Mouse (Mus musculus) myocyte (in vitro differentiated cells): ENCODE measurements around the gene Krt27. TPM values are rescaled to one million over a fixed set of nuclear protein-coding genes. Genes with fewer than 3 reads are reported as not detected.

ENCODE experiments used
- H3K27me3 ChIP-seq: one replicate; pipeline ENCODE4 v1.6.1; 2011; ENCODE audit not compliant: control insufficient read depth, insufficient read depth, insufficient read length
- H3K36me3 ChIP-seq: one replicate; pipeline ENCODE4 v1.6.1; 2011; ENCODE audit not compliant: control insufficient read depth, insufficient read depth
- H3K4me2 ChIP-seq: one replicate; pipeline ENCODE4 v1.6.1; 2011; ENCODE audit warnings: low read depth, control low read depth
- H3K4me3 ChIP-seq: one replicate; pipeline ENCODE4 v1.5.1; 2011; ENCODE audit warnings: mild to moderate bottlenecking, control low read depth, moderate library complexity
- H3K79me2 ChIP-seq: one replicate; pipeline ENCODE4 v1.6.1; 2011; ENCODE audit not compliant: control insufficient read depth, insufficient read depth
- H3ac ChIP-seq: one replicate; pipeline ENCODE4 v1.6.1; 2011; ENCODE audit not compliant: control insufficient read depth, insufficient read length
- CEBPB ChIP-seq: IDR thresholded peaks from 2 replicates; pipeline ENCODE4 v1.6.1; 2011; ENCODE audit warnings: mild to moderate bottlenecking, moderate library complexity; ENCODE audit not compliant: poor library complexity, insufficient read depth, severe bottlenecking
- E2F4 ChIP-seq: IDR thresholded peaks from one replicate; pipeline ENCODE4 v1.6.1; 2011; ENCODE audit warnings: mild to moderate bottlenecking, control low read depth, moderate library complexity; ENCODE audit not compliant: insufficient read depth
- MAX ChIP-seq: IDR thresholded peaks from one replicate; pipeline ENCODE4 v1.6.1; 2011; ENCODE audit warnings: low read depth, mild to moderate bottlenecking, control low read depth
- MYOD1 ChIP-seq, 3 experiments: IDR thresholded peaks; one replicate each; pipeline ENCODE4 v1.6.1; 2011; ENCODE audit warnings: control low read depth in 2 of 3, low read depth in 2 of 3, mild to moderate bottlenecking in 2 of 3, moderate library complexity in 1 of 3; ENCODE audit not compliant: insufficient read length in 2 of 3, control insufficient read depth in 1 of 3
- MYOG ChIP-seq, 3 experiments: IDR thresholded peaks; one replicate each; pipeline ENCODE4 v1.6.1; 2011; ENCODE audit warnings: control low read depth in 2 of 3, low read depth in 2 of 3, mild to moderate bottlenecking in 2 of 3; ENCODE audit not compliant: insufficient read length in 2 of 3, control insufficient read depth in 1 of 3, insufficient read depth in 1 of 3
- POLR2A ChIP-seq: IDR thresholded peaks from one replicate; pipeline ENCODE4 v1.6.1; 2011; ENCODE audit warnings: low read depth, mild to moderate bottlenecking, control low read depth, moderate library complexity; ENCODE audit not compliant: insufficient read length
- POLR2AphosphoS2 ChIP-seq: IDR thresholded peaks from one replicate; pipeline ENCODE4 v1.6.1; 2011; ENCODE audit warnings: low read depth, control low read depth; ENCODE audit not compliant: insufficient read length
- REST ChIP-seq: IDR thresholded peaks from one replicate; pipeline ENCODE4 v1.6.1; 2011; ENCODE audit warnings: mild to moderate bottlenecking, control low read depth, moderate library complexity; ENCODE audit not compliant: insufficient read depth, insufficient read length
- SRF ChIP-seq: IDR thresholded peaks from one replicate; pipeline ENCODE4 v1.6.1; 2011; ENCODE audit warnings: low read depth; ENCODE audit not compliant: control insufficient read depth, insufficient read length
- TCF12 ChIP-seq: IDR thresholded peaks from one replicate; pipeline ENCODE4 v1.6.1; 2011; ENCODE audit warnings: mild to moderate bottlenecking, control low read depth; ENCODE audit not compliant: poor library complexity, insufficient read depth, severe bottlenecking
- TCF3 ChIP-seq: IDR thresholded peaks from one replicate; pipeline ENCODE4 v1.6.1; 2011; ENCODE audit warnings: low read depth, control low read depth; ENCODE audit not compliant: insufficient read length
- USF1 ChIP-seq: IDR thresholded peaks from one replicate; pipeline ENCODE4 v1.6.1; 2011; ENCODE audit warnings: low read depth, mild to moderate bottlenecking, control low read depth, moderate library complexity
- polyA plus RNA-seq: library from polyadenylated mRNA; unstranded; fragments of >200 nt; fragmentation: generic; extraction: Trizol; gene quantifications from one replicate; pipeline ENCODE4 v1.2.1, GENCODE M21; 2012; ENCODE audit warnings: missing spikeins

The Krt27 gene
- polyA plus RNA-seq: not detected

GRCm38 (mm10) chr11:99351004-99351403, at the start of gene Krt27:
Krt27 (minus strand) TSS chr11:99351104.
- H3K79me2 ChIP-seq: no peaks in the 10 kb centered on the region
- TF ChIP-seq MYOD1 (IDR thresholded peaks at IDR 0.05; ENCODE audit: control insufficient read depth in 1 of 3, insufficient read length in 2 of 3, low read depth in 2 of 3) (no peak), MYOG (IDR thresholded peaks at IDR 0.05; ENCODE audit: control insufficient read depth in 1 of 3, insufficient read depth in 1 of 3, insufficient read length in 2 of 3, low read depth in 2 of 3) (no peak), MAX (no peak), SRF (no peak), POLR2AphosphoS2 (no peak), REST (no peak), E2F4 (no peak), TCF3 (no peak), USF1 (no peak), POLR2A (no peak), TCF12 (no peak), CEBPB (no peak)

GRCm38 (mm10) chr11:99399956-99400549, 49.1 kb upstream of the Krt27 start:
- H3K4me3 ChIP-seq: no peak overlapping the region
- no peak for TF ChIP-seq MYOG (IDR thresholded peaks at IDR 0.05; ENCODE audit: control insufficient read depth in 1 of 3, insufficient read depth in 1 of 3, insufficient read length in 2 of 3, low read depth in 2 of 3)
- no peak for TF ChIP-seq POLR2A
- TF ChIP-seq TCF12: no peak
- TF ChIP-seq REST: no peak
- no peak for TF ChIP-seq SRF
- TF ChIP-seq MYOD1 (IDR thresholded peaks at IDR 0.05; ENCODE audit: control insufficient read depth in 1 of 3, insufficient read length in 2 of 3, low read depth in 2 of 3): no peak
- H3ac ChIP-seq: no peak overlapping the region
- no peaks in the 10 kb centered on the region for H3K79me2 ChIP-seq
- H3K27me3 ChIP-seq: peaks cover 60% of the 10 kb centered on the region
- no peak overlapping the region for H3K4me2 ChIP-seq
- H3K36me3 ChIP-seq: no peaks in the 10 kb centered on the region

More at GRCm38 (mm10) chr11:99351004-99351403, at the start of gene Krt27:
- H3K36me3 ChIP-seq: no peaks in the 10 kb centered on the region
- H3ac ChIP-seq: no peak within 1 kb of the TSS
- peaks cover 47% of the 10 kb centered on the region for H3K27me3 ChIP-seq
- no peak within 1 kb of the TSS for H3K4me2 ChIP-seq
- H3K4me3 ChIP-seq: no peak within 1 kb of the TSS

- TF ChIP-seq MYOG (IDR thresholded peaks at IDR 0.05; ENCODE audit: control insufficient read depth in 1 of 3, insufficient read depth in 1 of 3, insufficient read length in 2 of 3, low read depth in 2 of 3) (no peak), MAX (no peak), USF1 (no peak), REST (no peak), TCF12 (no peak), CEBPB (no peak), TCF3 (no peak), POLR2A (no peak), SRF (no peak), POLR2AphosphoS2 (no peak), E2F4 (no peak), MYOD1 (IDR thresholded peaks at IDR 0.05; ENCODE audit: control insufficient read depth in 1 of 3, insufficient read length in 2 of 3, low read depth in 2 of 3) (no peak)
- Histone ChIP-seq H3K4me3 (no peak overlapping the region), H3K79me2 (no peaks in the 10 kb centered on the region), H3K27me3 (peaks cover 60% of the 10 kb centered on the region), H3ac (no peak overlapping the region), H3K36me3 (no peaks in the 10 kb centered on the region), H3K4me2 (no peak overlapping the region)
Measured at GRCm38 (mm10) chr11:99398832-99399231, 47.9 kb upstream of the Krt27 start.

- no peak overlapping the region for H3K4me3 ChIP-seq
- peaks cover 55% of the 10 kb centered on the region for H3K27me3 ChIP-seq
- H3K79me2 ChIP-seq: no peaks in the 10 kb centered on the region
- TF ChIP-seq MYOG (IDR thresholded peaks at IDR 0.05; ENCODE audit: control insufficient read depth in 1 of 3, insufficient read depth in 1 of 3, insufficient read length in 2 of 3, low read depth in 2 of 3): no peak
- no peak for TF ChIP-seq REST
- no peak for TF ChIP-seq POLR2A
- TF ChIP-seq SRF: no peak
- TF ChIP-seq TCF12: no peak
- no peak for TF ChIP-seq E2F4
- TF ChIP-seq CEBPB: no peak
- no peak for TF ChIP-seq MAX
- no peak for TF ChIP-seq USF1
- no peak for TF ChIP-seq TCF3
- no peak for TF ChIP-seq POLR2AphosphoS2
- TF ChIP-seq MYOD1 (IDR thresholded peaks at IDR 0.05; ENCODE audit: control insufficient read depth in 1 of 3, insufficient read length in 2 of 3, low read depth in 2 of 3): no peak
- H3K36me3 ChIP-seq: no peaks in the 10 kb centered on the region
- no peak overlapping the region for H3ac ChIP-seq
- H3K4me2 ChIP-seq: no peak overlapping the region
Measured at GRCm38 (mm10) chr11:99398084-99398483, 47.2 kb upstream of the Krt27 start.

GRCm38 (mm10) chr11:99396661-99397060, 45.8 kb upstream of the Krt27 start:
- Histone ChIP-seq H3K4me2 (no peak overlapping the region), H3K27me3 (peaks cover 44% of the 10 kb centered on the region)
- TF ChIP-seq TCF12 (no peak), MYOD1 (IDR thresholded peaks at IDR 0.05; ENCODE audit: control insufficient read depth in 1 of 3, insufficient read length in 2 of 3, low read depth in 2 of 3) (no peak), USF1 (no peak), MAX (no peak), E2F4 (no peak)

More at GRCm38 (mm10) chr11:99396661-99397060, 45.8 kb upstream of the Krt27 start:
- Histone ChIP-seq H3K36me3 (no peaks in the 10 kb centered on the region), H3ac (no peak overlapping the region), H3K79me2 (no peaks in the 10 kb centered on the region), H3K4me3 (no peak overlapping the region)
